Mouse (Mus musculus) spleen, adult 2 months (tissue): ENCODE data around the gene Crtac1. TPM values are rescaled to one million over a fixed set of nuclear protein-coding genes. Genes with fewer than 3 reads are reported as not detected.

Experiments used
- DNase-seq, 2 experiments: peaks; one replicate each; pipeline versions ENCODE4 v3.0.0 to v3.0.0-alpha.2; 2012 to 2021; ENCODE audit warnings: low spot score in 2 of 2, low read depth in 1 of 2
- H3K27ac ChIP-seq: fragments of 200-500 bp; 2 replicates; pipeline ENCODE4 v1.5.1; 2012; ENCODE audit warnings: low read length, inconsistent platforms; ENCODE audit not compliant: insufficient read depth
- H3K27me3 ChIP-seq: fragments of 200-500 bp; 2 replicates; pipeline ENCODE4 v1.6.1; 2012; ENCODE audit warnings: mild to moderate bottlenecking, moderate library complexity, low read length, inconsistent platforms; ENCODE audit not compliant: control insufficient read depth, insufficient read depth
- H3K36me3 ChIP-seq: fragments of 200-500 bp; 2 replicates; pipeline ENCODE4 v1.6.1; 2012; ENCODE audit warnings: mild to moderate bottlenecking, low read length, inconsistent platforms; ENCODE audit not compliant: control insufficient read depth, insufficient read depth
- H3K4me1 ChIP-seq: fragments of 200-500 bp; 2 replicates; pipeline ENCODE4 v1.6.1; 2011; ENCODE audit warnings: inconsistent platforms; ENCODE audit not compliant: control insufficient read depth, insufficient read depth, insufficient read length
- H3K4me3 ChIP-seq: fragments of 200-500 bp; 2 replicates; pipeline ENCODE4 v1.5.1; 2011; ENCODE audit warnings: mild to moderate bottlenecking, inconsistent platforms; ENCODE audit not compliant: insufficient read depth, insufficient read length; ENCODE audit errors: extremely low read depth
- CTCF ChIP-seq: fragments of 200-500 bp; IDR thresholded peaks from 2 replicates; pipeline ENCODE4 v1.5.1; 2011; ENCODE audit warnings: mild to moderate bottlenecking, inconsistent platforms; ENCODE audit not compliant: insufficient read depth, insufficient read length, insufficient replicate concordance; ENCODE audit errors: extremely low read depth
- POLR2A ChIP-seq: fragments of 200-500 bp; IDR thresholded peaks from 2 replicates; pipeline ENCODE4 v1.6.1; 2011; ENCODE audit warnings: low read depth, low read length, inconsistent platforms
- WGBS: fragments of 180-500 bp; shearing (Covaris S2); methylation state at CpG from one replicate; pipeline ENCODE4 v1.1.7; 2018; 5-methylcytosine and 5-hydroxymethylcytosine counted together
- polyA plus RNA-seq: library from polyadenylated mRNA; depleted of rRNA; stranded (reverse); fragments of >200 nt; gene quantifications from 2 replicates; pipeline ENCODE4 v1.2.3, GENCODE M21; 2012

Crtac1 gene
- polyA plus RNA-seq, 1 experiment: not detected

DNA sequence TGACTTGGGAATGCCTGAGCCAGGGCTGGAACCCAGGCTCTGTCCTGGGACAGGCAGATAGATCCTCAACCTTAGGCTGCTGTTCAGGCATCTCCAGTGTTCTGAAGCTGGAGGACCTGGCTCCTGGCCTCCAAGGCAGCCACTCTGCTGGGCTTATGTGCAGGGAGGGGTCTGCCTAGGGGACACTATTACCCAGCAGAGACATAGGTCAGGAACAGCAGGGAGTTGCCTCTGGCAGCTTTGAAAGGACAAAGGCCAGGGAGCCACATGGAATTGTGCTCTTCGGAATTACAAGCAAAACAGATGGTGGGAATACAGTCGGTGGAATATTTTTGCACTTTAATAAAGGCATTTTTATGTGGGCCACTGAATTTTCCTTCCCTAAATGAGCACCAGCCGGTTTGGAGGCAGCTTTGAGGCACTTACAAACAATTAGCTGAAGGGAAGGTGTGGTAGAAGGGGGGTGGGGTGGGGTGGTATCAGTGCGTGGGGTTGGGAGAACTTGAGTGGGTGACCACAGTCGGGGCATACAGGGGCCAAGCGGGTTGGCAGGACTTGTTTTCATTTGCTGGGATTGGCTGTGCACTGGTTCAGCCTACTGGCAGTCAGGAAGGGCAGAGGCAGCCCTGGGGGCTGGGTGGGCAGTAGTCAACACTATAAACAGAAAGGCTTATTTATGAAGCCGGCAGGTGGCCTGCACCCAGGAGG, 140.5 kb downstream of the Crtac1 start:
- H3K27ac ChIP-seq: no peak overlapping the region
- WGBS: 29% methylated on average over 7 of the region's 7 CpGs
- H3K4me3 ChIP-seq: no peak overlapping the region
- DNase-seq: no peak
- H3K4me1 ChIP-seq: no peaks in the 10 kb centered on the region; the same call in 1 of the 2 replicates
- TF ChIP-seq POLR2A: no peak
- no peak for TF ChIP-seq CTCF
- no peaks in the 10 kb centered on the region for H3K36me3 ChIP-seq
- no peaks in the 10 kb centered on the region; the same call in 1 of the 2 replicates for H3K27me3 ChIP-seq

DNA sequence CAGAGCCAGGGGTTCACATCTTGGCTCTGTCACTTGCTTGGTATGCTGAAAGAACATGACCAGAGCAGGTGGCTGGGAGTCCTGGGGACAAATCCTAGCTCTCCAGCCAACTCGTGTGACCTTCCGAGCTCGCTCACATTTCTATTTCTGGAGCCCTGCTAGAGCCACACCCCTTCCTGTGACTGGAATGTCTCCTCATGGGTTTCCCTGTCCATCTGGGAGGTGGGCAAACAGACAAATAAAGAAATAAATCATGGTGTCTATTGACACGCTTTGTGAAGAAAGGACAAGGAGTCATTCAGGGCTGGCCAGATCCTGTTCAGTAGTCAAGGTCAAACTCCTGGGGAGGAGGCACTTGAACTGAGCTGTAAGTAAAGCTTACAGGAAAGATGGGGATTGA, 143.2 kb downstream of the Crtac1 start:
- TF ChIP-seq CTCF (no peak), POLR2A (no peak)
- no peaks in the 10 kb centered on the region; the same call in 1 of the 2 replicates for H3K27me3 ChIP-seq
- 60% methylated on average over 4 of the region's 4 CpGs for WGBS

DNA sequence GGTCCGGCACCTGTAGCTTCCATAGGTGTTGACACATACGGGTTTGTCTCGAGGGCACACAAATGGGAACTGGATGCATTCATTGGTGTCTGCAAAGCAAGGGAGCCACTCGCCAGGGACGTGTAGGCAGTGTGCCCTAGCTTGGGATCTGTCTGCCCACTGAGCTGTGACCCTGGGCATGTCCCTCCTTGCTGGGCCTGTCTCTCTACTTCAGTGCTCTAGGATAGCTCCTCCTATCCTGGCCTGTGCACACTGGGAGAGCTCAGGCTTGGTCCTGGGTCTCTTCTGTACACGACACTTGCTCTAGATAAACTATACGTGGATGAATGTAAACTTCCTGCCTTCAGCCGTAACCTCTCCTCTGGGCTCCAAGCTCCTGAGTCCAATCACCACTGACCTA, 147.4 kb downstream of the Crtac1 start:
- Histone ChIP-seq H3K4me3 (no peak overlapping the region), H3K36me3 (no peaks in the 10 kb centered on the region), H3K27ac (no peak overlapping the region), H3K4me1 (no peaks in the 10 kb centered on the region), H3K27me3 (no peaks in the 10 kb centered on the region)
- no peak for TF ChIP-seq CTCF
- TF ChIP-seq POLR2A: no peak
- WGBS: 77% methylated on average over 8 of the region's 8 CpGs
- no peak for DNase-seq

More for the DNA sequence above, 143.2 kb downstream of the Crtac1 start:
- H3K27ac ChIP-seq: no peak overlapping the region
- DNase-seq: no peak
- H3K36me3 ChIP-seq: no peaks in the 10 kb centered on the region
- no peaks in the 10 kb centered on the region; the same call in 1 of the 2 replicates for H3K4me1 ChIP-seq
- H3K4me3 ChIP-seq: no peak overlapping the region

- Histone ChIP-seq H3K27ac (no peak overlapping the region), H3K4me1 (no peaks in the 10 kb centered on the region), H3K27me3 (no peaks in the 10 kb centered on the region), H3K36me3 (no peaks in the 10 kb centered on the region), H3K4me3 (no peak overlapping the region)
- TF ChIP-seq CTCF: no peak
- 55% methylated on average over 3 of the region's 3 CpGs for WGBS
- no peak for DNase-seq
Observed at GRCm38 (mm10) chr19:42279611-42280010, 152.0 kb downstream of the Crtac1 start.

DNA sequence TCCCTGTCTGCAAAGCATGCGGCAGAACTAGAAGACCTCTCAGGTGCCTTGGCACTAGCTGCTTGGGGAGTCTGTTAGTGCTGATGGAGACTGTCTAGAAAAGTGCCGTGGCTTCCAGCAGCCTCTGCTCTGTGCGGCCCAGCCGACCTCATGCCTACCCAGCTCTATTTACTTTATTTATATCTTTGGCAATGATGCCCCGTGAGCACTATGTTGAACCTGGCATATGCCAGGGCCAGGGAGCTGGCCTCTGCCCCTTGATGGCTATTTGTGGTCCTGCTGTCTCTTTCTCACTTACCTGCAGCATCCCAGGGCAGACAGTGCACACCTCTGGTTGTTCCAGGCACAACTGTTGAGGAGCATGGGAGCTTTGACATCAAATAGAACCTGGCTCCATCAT, 153.1 kb downstream of the Crtac1 start:
- Histone ChIP-seq H3K4me1 (no peaks in the 10 kb centered on the region), H3K27ac (no peak overlapping the region), H3K36me3 (no peaks in the 10 kb centered on the region), H3K4me3 (no peak overlapping the region), H3K27me3 (no peaks in the 10 kb centered on the region)
- TF ChIP-seq POLR2A: no peak
- no peak for TF ChIP-seq CTCF
- WGBS: 77% methylated on average over 5 of the region's 5 CpGs
- DNase-seq: no peak

DNA sequence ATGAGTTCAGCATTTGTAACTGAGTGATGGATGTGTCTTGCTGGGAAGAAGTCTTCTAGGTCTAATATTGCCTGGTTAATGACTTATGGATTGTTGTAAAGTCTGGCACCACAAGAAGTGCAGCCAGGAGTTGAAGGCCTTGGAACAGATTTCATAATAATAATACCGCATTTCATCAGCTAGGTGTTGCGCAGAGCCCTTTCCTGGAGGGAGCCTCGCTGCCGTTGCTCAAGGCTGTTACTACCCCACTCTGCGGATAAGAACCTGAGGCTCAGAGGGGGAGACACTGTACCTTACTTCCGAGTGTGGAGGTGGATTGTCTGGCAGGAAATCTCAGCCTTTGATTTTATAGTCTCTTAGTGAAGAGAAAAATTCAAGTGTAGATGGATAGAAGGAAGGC, 154.3 kb downstream of the Crtac1 start:
- Histone ChIP-seq H3K4me1 (no peaks in the 10 kb centered on the region), H3K27ac (no peak overlapping the region), H3K27me3 (no peaks in the 10 kb centered on the region), H3K4me3 (no peak overlapping the region), H3K36me3 (no peaks in the 10 kb centered on the region)
- no peak for TF ChIP-seq POLR2A
- TF ChIP-seq CTCF: no peak
- no peak for DNase-seq
- WGBS: 82% methylated on average over 6 of the region's 6 CpGs

- Histone ChIP-seq H3K27ac (no peak overlapping the region), H3K27me3 (no peaks in the 10 kb centered on the region), H3K4me1 (no peaks in the 10 kb centered on the region), H3K36me3 (no peaks in the 10 kb centered on the region), H3K4me3 (no peak overlapping the region)
- WGBS: 39% methylated on average over 14 of the region's 14 CpGs
- DNase-seq: peak; percentile 3 to 36
- TF ChIP-seq CTCF (peak; percentile 24; the same call in 1 of the 2 replicates), POLR2A (no peak)
Observed at GRCm38 (mm10) chr19:42272003-42272963, 159.3 kb downstream of the Crtac1 start.
